Mouse (Mus musculus): Measurements from ENCODE around the gene Ifrd1.
"Not testable (repeated sequence)": the region's sequence is repeated elsewhere in the genome, so short reads cannot be mapped to it uniquely, and the experiment has no call there.

The Ifrd1 gene

DNA sequence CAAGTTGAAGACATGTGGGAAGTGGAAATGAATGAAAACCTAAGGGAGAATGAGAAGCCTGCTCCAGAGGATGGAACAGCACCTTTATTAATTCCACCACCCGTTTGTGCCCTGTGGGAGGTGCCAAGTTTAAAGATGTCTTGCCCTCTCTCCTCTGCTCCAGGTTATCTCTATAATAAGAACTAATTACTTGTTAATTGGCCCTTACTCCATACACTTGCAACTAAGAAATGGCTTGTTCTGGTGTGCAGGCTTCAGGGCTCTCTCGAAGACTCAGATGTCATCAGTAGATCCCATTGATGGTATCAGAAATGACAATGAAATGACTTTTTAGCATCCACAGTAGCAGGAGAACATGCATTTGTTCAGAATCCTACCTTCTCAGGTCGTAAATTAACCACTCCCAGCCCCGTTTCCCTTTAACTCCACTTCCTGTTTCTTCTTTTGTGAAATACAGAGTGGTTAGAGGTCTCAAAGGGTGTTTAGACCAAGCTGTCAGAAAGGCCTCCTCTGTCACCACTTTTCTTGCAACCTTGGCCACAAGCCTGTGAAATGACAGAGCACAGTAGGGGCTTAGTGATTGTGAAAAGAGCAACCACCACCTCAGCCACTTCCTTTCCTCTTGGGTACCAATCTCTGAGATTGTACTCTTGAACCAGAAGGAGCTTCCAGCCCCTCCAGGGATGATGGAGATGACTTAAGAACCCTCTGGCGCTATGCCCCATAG is at the start of gene Ifrd1:
Gene Ifrd1, minus strand, starts transcription at position 51 of the 727 bp plus-strand sequence.
- no peak for DNase-seq (ENCODE audit: low spot score)

DNA sequence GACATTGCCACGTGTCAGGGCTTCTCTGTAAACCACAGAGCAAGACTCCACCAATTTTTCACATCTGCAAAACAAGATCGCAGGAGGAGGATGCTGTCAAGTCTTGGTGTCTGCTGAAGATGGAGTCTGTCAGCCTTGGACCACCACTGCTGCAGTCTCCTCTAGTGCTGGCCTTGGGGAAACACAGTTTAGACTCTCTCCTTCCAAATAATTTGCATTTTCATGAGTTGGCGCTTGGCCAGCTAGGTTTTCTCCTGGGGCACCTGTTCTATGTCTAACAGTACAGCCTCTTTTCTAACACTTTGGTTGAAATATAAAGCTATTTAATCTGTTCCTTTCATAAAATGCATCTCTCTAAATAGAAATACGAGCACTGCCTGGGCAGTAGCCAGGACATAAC is 38.2 kb upstream of the Ifrd1 start:
- no peak for DNase-seq (ENCODE audit: low spot score)

DNA sequence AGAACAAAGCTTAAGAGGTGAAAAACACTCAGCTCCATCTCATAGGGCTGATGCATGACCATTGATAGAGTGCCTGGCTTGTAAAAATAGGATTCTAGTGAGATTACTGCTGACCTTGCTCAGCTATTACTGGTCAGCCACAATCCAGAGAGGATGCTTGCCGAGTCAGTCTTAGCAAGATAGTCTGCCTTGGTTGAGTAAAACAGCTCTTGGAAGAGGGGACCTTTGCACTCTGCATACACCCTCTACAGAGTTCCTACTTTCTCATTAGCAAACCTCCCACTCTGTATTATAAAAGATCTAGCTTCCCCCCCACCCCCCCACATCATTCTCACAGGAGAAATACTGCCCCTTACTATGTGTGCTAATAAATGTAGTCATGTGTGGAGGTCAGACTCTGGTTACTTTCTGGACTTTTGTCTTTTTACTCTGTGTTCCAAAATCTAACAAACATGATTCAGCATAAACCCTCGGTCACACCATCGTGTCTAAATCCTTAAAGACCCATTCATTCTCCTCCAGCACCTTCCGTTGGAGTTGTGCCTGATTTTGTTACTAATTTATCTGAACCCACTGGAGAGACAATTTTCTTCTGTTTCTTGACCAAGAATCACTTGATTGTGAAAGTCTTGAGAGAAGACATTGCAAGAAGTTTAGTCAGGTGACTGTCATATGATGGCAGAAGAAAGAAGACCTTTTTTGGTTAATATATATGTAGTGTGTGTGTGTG is 32.5 kb upstream of the Ifrd1 start:
- no peak for DNase-seq (ENCODE audit: low spot score)

DNA sequence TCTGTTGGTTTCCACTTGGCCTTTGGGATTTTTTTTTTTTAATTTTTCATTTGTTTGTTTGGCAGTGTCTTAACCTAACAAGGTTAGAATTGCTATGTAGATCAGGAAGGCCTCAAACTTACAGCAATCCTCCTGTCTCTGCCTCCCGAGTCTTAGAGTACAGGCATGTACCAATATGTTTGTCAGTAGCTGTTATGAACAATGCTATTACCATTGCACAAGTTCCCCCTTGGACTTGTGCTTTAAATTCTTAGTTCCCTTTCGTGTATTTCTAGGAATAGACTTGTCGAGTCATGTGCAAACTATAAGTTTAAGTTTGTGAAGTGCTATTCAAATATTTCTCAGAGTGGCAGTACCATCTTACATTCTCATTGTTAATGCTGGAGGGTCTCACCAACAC is 29.3 kb upstream of the Ifrd1 start:
- DNase-seq (ENCODE audit: low spot score): no peak

DNA sequence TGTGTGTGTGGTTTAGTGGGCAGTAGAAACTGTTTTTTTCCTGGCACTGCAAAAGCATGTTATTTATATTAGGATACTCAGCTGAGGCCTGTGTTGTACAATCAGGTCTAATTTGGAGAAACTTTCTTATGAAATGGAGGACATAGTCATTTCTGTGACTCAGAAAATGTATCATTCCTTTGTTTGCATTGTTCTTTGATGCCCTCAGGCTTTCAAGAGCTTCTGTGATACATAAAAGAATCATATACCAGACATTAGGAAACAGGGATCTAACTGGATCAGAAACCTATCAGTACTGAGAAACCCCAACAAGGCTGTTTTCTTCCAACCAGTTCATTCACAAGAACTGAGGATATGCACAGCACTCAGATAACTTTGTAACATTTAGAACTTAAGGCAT is 26.6 kb upstream of the Ifrd1 start:
- no peak for DNase-seq (ENCODE audit: low spot score)

DNA sequence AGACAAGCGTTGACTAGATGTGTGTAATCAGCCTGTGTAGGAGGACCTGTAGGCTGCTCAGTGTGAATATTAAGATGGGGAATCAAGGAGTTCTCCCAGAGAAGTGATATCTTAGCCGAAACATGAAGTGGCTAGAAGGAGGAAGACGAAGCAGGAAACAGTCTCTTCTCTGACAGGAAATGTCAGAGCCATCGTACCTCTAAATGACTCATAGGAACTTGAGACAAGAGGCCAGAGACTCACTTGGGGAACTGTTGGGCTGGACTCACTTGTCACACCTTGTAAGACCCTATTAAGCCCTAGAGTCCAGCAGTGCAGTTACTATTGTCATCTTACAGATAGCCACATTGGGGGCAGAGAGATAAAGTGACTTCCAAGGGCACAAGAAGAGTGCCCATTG is 25.0 kb upstream of the Ifrd1 start:
- no peak for DNase-seq (ENCODE audit: low spot score)

DNA sequence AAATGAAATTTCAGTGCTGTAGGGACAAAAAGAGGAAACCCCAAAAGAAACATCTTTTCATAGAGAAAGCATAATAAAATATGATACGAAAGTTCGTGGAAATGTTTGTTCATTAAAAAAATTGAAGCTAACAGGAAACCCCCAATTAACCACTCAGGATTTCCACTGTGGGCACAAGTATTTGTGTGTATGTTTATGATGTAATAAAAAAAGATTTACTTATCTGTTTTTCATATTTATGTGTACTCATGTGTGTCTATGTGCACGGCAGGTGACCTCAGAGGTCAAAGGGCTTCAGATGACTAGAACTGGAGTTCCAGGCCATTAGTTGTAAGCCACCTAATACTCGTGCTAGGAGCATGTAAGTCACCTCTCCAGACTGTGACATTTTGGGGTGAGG is 24.4 kb upstream of the Ifrd1 start:
- DNase-seq (ENCODE audit: low spot score): no peak

DNA sequence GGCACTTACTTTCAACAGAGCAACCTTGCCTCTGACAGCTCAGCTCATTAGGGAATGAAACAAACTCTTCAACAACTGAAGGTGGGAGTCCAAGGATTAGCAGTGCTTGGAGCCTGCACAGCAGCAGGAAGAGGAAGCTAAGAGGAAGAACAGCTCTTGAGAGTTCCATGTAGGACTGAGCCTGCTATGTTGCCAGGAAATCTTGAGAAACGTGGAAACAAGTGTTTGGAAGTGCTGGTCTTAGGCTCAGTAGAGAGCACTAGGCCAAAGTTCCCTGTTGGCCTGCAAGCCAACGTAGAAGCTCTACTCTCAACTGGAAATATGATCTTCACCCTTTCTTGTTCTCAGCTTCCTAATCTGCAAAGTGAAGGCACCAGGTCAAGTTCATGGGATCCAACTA is 20.0 kb upstream of the Ifrd1 start:
- no peak for DNase-seq (ENCODE audit: low spot score)

DNA sequence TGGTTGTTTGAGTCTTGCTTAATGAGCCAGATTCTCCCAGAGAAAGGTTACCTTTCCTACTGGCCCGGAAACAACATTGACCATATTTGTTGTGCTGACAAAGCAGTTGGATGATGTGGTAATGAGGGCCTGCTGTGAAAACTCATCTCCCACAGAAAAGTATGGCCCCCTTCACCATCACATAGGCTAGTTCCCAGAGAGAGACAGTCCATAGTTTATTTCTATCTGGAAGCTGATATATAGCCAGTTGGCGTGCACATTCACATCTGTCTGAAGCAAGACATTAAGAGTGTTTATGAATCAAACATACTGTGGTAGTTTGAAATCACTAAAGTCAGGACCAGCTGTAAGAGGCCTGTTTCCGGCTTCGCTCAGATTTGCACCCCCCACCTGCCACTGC is 15.4 kb upstream of the Ifrd1 start:
- DNase-seq (ENCODE audit: low spot score): no peak

DNA sequence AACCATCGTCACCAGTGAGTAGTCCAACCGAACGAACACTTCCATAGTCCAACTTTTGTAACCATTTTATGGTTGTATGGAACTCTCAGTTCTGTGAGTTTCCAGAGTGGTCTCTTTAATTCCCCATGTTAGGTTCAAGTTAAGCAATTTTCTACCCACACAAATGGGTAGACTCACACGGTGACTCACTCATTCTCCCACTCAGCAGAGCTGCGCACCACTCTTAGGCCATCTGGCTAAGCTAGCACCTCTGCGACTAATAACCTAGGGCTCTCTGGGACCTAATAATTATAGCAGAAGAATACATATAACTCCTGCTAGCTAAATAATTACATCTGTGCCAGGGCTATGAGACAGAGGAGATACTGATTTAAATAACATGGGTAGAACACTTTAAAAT is 14.7 kb upstream of the Ifrd1 start:
- DNase-seq (ENCODE audit: low spot score): no peak

DNA sequence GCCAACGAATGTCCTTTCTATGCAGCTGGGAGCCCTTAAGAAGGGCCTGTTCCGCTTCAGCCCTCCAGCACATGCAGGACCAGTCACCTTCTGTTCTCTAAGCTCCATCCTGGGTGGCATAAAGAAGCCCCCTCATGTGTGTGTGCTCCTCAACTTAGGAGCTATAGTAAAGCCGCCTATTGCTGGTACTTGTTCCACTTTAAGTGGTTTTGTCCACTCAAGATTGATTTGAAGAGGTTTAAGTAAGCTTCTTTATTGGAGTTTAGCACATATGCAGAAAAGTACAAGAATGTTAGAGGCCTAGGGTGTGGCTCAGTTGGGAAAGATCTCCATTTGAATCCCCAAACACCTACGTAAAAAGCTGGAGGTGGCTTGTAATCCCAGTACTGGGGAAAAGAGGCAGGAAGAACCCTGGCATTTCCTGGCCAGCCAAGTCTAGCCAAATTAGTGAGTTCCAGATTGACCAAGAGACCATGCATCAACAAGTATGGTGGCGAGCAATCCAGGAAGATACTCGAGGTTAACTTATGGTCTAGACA is 10.2 kb upstream of the Ifrd1 start:
- DNase-seq (ENCODE audit: low spot score): no peak

DNA sequence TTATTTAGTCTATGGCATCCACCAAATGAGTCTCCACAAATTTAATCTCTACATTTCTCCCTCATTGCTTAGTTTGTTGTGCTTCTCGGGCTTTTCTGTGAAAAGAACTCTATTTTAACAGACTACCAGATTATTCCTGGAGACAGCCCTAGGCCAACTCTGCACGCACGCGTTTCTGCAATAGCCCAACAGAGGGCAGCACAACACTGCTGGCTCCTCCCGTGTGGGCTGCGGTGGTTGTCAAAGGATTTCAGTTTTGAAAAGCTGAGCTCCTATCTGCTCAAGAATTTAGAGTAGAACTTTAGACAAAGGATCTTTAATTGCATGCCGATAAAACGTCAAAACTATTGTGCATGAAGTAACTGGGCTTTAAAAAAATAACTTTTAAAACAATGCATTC is 8.9 kb upstream of the Ifrd1 start:
- DNase-seq (ENCODE audit: low spot score): peak; percentile 84

DNA sequence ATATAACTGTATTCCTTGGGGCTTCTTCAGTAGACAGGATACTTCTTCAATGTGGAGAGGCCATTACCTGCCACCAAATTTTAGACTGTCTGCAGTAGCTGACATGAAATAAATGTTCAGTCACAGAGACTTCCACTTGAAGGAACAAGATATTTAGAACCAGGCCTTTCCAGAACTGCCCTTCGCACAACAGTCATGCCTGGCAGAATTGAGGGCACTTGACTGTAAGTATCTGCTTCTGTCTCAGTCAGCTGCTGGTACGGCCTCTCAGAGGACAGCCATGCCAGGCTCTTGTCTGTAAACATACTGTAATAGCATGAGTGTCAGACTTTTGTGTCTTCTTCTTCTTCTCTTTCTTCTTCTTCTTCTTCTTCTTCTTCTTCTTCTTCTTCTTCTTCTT is 8.2 kb upstream of the Ifrd1 start:
- DNase-seq (ENCODE audit: low spot score): no peak

DNA sequence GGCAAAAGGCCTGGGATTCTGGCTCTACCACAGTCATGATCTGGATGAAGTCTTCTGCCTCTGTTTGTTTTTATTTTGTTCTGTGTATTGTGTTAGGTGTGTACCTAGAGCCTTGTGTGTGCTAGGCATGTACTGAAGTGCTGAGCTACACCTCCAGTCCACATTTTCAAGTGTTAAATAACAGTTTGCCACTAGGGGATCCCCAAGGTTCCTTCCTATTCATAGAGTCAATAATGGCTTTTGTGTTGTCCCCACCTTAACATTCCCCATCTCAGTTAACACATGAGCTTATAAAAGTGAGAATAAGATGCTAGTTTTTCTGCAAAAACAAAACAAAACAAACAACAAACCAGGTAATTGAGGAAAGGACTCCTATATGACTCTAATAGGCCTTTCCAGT is 7.7 kb upstream of the Ifrd1 start:
- no peak for DNase-seq (ENCODE audit: low spot score)

DNA sequence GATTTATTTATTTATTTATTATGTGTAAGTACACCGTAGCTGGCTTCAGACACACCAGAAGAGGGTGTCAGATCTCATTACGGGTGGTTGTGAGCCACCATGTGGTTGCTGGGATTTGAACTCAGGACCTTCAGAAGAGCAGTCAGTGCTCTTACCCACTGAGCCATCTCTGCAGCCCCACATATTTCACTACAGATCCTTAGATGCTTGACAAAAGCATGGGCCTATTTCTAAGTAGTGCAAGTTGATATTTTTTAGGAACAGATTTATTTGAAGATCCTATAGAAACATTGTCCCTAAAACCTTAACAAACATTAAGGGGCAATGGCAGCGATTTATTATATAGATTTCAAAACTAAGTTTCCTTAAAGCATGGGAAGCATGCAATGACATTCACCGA is 7.0 kb upstream of the Ifrd1 start:
- not testable (repeated sequence) for DNase-seq (ENCODE audit: low spot score)

DNA sequence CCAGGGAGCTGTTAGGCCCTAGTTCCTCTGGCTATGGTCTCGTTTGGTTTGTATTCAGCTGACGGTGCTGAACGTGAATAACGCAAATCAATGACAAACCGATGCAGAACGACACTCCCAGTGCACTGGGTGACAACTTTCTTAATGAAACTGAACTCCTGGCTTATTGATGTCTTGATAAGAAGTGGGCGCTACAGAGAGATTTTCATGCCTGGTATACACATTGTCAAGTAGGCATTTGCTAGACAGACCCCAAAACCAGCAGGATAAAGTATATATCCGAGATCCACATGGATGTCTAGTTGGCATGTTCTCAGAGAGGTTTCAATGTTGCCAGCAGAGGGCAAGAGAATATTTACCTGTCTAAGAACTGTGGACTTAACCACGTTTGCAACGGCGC is 6.4 kb upstream of the Ifrd1 start:
- no peak for DNase-seq (ENCODE audit: low spot score)

DNA sequence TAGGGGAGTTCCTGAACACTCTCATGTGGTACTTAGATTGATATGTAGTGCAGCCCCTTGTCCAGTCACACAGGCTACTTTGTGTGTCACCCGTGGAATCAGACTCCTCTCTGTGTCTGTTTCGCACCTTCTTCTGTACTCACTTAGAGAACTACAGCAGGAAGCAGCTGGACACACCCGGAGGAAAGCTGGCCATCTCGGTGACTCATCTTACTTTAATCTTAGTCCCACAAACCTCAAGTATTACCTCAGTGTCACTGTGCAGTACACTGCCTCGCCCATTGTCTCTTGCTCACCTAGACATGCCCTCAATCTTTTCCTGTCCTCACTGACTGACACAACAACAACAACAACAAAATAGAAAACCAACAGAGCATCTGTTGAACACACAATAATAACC is 4.9 kb upstream of the Ifrd1 start:
- DNase-seq (ENCODE audit: low spot score): no peak

DNA sequence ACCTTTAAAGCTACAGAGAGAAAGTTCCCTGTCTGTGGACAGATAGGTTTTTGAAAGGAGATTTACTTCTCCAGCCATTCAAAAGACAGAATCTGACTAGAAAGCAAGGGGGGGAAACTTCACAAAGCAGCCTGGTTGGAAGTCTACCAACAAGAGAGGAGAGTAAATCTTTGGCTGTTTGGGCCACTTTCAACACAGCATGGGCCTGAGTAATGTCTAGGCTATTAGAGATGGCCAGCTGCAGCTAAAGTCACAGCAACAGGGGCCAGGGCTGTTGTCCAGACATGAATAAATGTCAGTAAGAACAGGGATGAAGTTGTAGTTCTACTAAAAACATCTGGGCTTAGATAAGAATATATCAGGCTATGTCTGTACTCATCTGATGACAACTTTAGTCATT is 2.0 kb upstream of the Ifrd1 start:
- no peak for DNase-seq (ENCODE audit: low spot score)

DNA sequence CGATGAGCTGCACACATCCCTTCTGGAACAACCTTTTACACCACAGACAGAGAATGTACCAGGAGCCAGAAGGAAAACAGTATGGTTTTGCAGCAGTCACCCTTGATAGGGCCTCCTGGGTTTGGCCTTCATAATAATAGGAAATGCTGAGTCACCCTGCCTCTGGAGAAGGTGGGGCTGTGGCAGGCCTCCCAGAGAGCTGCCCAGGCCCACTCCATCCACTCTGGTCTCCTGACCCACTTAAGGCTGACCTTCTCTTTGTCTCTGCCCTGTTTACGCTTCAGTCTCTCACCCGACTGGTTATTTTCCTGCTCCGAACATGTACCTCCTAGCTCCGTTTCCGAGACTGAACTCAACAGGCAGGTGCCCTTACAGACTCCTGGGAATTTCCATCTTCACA is 328 bp downstream of the Ifrd1 start:
- DNase-seq (ENCODE audit: low spot score): peak; percentile 34

DNA sequence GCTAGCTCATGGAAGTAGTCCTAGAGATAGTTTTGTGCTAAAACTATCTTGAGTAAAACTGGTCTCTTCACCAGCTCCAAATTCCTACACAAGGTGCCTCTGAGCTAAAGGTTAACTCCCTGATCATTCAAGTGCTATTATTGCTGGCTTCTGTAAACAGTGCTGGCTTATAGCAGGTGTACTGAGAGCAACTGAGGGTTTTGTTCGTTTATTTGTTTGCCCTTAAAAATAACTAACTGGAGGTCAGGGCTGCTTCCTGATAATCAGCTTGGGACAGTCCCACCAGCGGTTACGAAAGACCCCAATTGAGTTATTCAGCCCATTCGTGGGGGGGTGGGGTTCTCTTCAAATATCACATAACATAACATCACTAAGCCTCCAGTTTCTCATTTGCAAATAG is 920 bp downstream of the Ifrd1 start:
- DNase-seq (ENCODE audit: low spot score): no peak

DNA sequence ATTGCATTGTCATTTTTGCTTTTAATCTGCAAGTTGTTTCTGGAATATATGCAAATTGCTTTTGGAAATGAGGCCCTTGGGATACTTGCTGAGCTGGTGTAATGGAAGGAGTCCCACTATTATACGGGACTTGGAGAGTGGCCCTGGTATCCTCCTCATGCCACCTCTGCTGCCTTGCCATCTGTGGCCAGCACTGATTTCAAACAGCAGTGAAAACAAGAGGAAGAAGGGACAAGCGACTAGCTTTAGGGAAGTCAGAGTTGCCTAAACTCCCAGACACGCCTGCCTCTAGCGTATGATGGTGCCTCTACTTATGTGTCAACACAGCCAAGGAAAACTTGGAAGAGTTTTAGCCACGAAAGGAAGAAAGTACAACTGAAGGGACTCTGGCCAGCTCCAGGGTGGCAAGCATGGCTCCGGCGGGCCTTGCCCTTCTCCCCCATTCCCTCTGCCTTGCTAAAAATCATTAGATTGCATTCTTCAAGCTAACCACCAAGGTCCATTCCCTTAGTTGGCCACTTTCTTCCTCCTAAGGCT is 2.8 kb downstream of the Ifrd1 start:
- DNase-seq (ENCODE audit: low spot score): no peak

DNA sequence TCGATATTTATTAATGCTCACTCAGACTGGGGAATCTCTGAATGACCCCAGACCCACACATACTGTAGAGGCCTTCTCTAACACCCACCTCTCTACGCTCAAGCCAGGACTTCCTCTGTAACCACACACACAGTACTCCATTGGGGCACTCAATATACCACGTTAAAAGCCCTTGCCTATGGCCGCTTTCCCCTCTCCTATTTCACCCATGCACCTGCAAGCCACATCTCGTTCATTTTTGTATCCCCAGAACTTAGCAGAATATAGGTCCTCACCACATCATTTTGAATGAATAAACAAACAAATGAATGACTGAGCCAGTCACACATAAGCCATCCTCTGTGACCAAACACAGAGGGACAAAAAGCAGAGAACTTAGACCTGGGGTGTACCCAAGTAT is 3.4 kb downstream of the Ifrd1 start:
- no peak for DNase-seq (ENCODE audit: low spot score)

DNA sequence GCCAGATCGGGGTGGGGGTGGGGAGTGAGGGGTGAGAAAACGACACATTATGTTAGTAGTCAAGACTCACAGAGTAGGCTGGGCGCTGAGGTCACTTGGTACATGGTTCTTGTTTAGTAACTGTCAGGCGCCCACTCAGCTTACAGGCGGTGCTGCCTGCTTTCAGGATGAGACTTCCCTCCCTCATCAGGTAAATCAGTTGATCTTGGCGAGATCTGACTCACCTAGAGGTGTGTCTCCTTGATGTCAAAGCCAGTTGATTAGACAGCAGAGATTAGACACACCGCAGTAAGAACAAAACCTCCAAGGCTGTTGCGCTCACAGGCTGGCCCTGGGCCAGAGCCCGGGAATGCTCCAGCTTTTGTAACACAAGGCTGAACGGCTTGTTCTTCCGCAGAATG is 4.5 kb downstream of the Ifrd1 start:
- DNase-seq (ENCODE audit: low spot score): peak; percentile 76
